Mouse (Mus musculus) urinary bladder, adult 2 months (tissue): Measurements from ENCODE around the gene Psmd11. TPM values are rescaled to one million over a fixed set of nuclear protein-coding genes. Genes with fewer than 3 reads are reported as not detected.
A peak's percentile ranks its signal among the peaks of the same experiment; 100 is the strongest.
"Not testable (repeated sequence)": the region's sequence is repeated elsewhere in the genome, so short reads cannot be mapped to it uniquely, and the experiment has no call there.

Experiments
- DNase-seq: peaks from one replicate; pipeline ENCODE4 v3.0.0; 2022; ENCODE audit warnings: low spot score
- polyA plus RNA-seq: library from polyadenylated mRNA; depleted of rRNA; stranded (reverse); fragments of >200 nt; gene quantifications from 2 replicates; pipeline ENCODE4 v1.2.3, GENCODE M21; 2012; rRNA removed

The Psmd11 gene
- polyA plus RNA-seq = 69.0 and 75.9 TPM in 2 replicates

- DNase-seq = peak; percentile 76
Measured at GRCm38 (mm10) chr11:80428381-80429008, at the start of gene Psmd11. Gene Psmd11, plus strand, starts transcription at chr11:80428615.

GRCm38 (mm10) chr11:80379184-80379583, 49.2 kb upstream of the Psmd11 start:
- not testable (repeated sequence) for DNase-seq

GRCm38 (mm10) chr11:80382626-80383018, 45.8 kb upstream of the Psmd11 start:
- no peak for DNase-seq

GRCm38 (mm10) chr11:80383019-80383625, 45.3 kb upstream of the Psmd11 start, which contains the start of gene Zfp207:
Gene Zfp207, plus strand, starts transcription at chr11:80383279.
- peak; percentile 92 for DNase-seq

- no peak for DNase-seq
Measured at GRCm38 (mm10) chr11:80383626-80384046, 44.8 kb upstream of the Psmd11 start.

- no peak for DNase-seq
Measured at GRCm38 (mm10) chr11:80384461-80384860, 44.0 kb upstream of the Psmd11 start.

- DNase-seq = no peak
Measured at GRCm38 (mm10) chr11:80385055-80385454, 43.4 kb upstream of the Psmd11 start.

- no peak for DNase-seq
Measured at GRCm38 (mm10) chr11:80386790-80387189, 41.6 kb upstream of the Psmd11 start.

- no peak for DNase-seq
Measured at GRCm38 (mm10) chr11:80389885-80390284, 38.5 kb upstream of the Psmd11 start.

GRCm38 (mm10) chr11:80391407-80392120, 36.9 kb upstream of the Psmd11 start:
- no peak for DNase-seq

- no peak for DNase-seq
Measured at GRCm38 (mm10) chr11:80395930-80396329, 32.5 kb upstream of the Psmd11 start.

- no peak for DNase-seq
Measured at GRCm38 (mm10) chr11:80396617-80397016, 31.8 kb upstream of the Psmd11 start.

- not testable (repeated sequence) for DNase-seq
Measured at GRCm38 (mm10) chr11:80407878-80408277, 20.5 kb upstream of the Psmd11 start.

- DNase-seq = no peak
Measured at GRCm38 (mm10) chr11:80410377-80410776, 18.0 kb upstream of the Psmd11 start.

- no peak for DNase-seq
Measured at GRCm38 (mm10) chr11:80417085-80417484, 11.3 kb upstream of the Psmd11 start.

GRCm38 (mm10) chr11:80419743-80420142, 8.7 kb upstream of the Psmd11 start:
- DNase-seq = no peak

- no peak for DNase-seq
Measured at GRCm38 (mm10) chr11:80420202-80420984, 8.0 kb upstream of the Psmd11 start.

GRCm38 (mm10) chr11:80421421-80422047, 6.9 kb upstream of the Psmd11 start:
- no peak for DNase-seq

GRCm38 (mm10) chr11:80424691-80425090, 3.7 kb upstream of the Psmd11 start:
- no peak for DNase-seq

- no peak for DNase-seq
Measured at GRCm38 (mm10) chr11:80425247-80425778, 3.1 kb upstream of the Psmd11 start.
